ENCODE assay signal across 8 mouse cellular contexts in genomic region chr8:94950046-94950445, GRCm38 (mm10). TPM values are rescaled to one million over a fixed set of nuclear protein-coding genes. Genes with fewer than 3 reads are reported as not detected.
DNase-seq lines count a peak whose midpoint lies in the region.

No protein-coding gene starts in this region.

- DNase-seq in WW6 (ENCODE audit: low read depth, low spot score), result peak; percentile 31
- peak; percentile 88 to 92 for DNase-seq in cerebellum, postnatal 10 days
- peak; percentile 69 to 85 for DNase-seq in frontal cortex, postnatal 36 days (ENCODE audit: low spot score in 2 of 2)
- peak; percentile 56 for DNase-seq in hindlimb bud, embryonic 11.5 days (ENCODE audit: extremely low spot score, low read depth, low spot score)
- peak; percentile 74 to 78 for DNase-seq in left cerebral cortex, adult 18-20 months (ENCODE audit: low spot score in 2 of 2)
- peak; percentile 71 to 84 for DNase-seq in lung, postnatal 4 days
- DNase-seq in retina, postnatal 7 days (ENCODE audit: low read depth, low spot score), result peak; percentile 76
- peak; percentile 61 for DNase-seq in urinary bladder, postnatal 25 days (ENCODE audit: low spot score)

RNA-seq across cellular contexts. Expression of gene Adgrg1, which starts 24.5 kb away (rescaled TPM):
- 10 to 100 TPM; 81.2 to 81.3 TPM for total RNA-seq in left cerebral cortex, adult 18-20 months (2021)

RNA-seq across cellular contexts. Expression of gene Adgrg5, which starts 26.6 kb away (rescaled TPM):
- total RNA-seq in left cerebral cortex, adult 18-20 months (2021), result not detected

RNA-seq across cellular contexts. Expression of gene Ccdc102a, which starts 32.1 kb away (rescaled TPM):
- 1 to 10 TPM; 1.5 to 1.9 TPM for total RNA-seq in left cerebral cortex, adult 18-20 months (2021)

Comparison
In these comparisons a context has a peak if more than half of its experiments do, and no peak if none do; other contexts are left out.
1. Peak in every context shown above with its lines: DNase-seq.
2. DNase-seq: peak in every context shown above with its lines; median percentile 90 in cerebellum, postnatal 10 days; 78 in lung, postnatal 4 days; 77 in frontal cortex, postnatal 36 days; 76 in left cerebral cortex, adult 18-20 months; 76 in retina, postnatal 7 days; 61 in urinary bladder, postnatal 25 days; 56 in hindlimb bud, embryonic 11.5 days; 31 in WW6.